Comparison of ENCODE assay signal across 8 mouse cellular contexts in the genomic region with DNA sequence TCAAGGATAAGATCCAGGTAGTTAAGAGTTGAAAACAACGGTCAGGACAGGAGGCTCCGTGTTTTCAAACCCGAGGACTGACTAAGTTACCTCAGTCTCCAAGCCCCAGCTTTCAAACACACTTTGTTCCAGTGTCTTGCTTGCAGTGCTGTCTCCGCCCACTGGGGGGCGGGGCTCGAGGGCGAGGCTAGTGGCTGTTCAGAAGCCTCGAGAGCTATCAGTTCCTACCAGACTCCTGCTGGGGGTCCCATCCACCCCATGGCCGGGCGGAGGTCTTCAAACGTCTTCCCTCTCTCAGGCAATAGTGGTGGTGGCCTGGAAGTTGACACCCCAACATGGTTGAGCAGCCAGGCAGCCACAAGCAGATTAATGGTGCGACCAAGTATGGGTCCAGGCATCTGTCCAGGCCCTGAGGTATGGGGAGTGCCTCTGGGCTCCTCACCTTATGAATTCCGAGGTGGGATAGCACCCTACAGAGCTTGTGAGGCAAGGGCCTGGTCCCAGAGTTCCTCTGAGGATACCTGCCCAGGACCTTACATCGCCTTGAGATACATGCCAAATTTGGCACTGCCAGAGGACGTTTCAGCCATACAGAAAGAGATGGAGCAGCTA. TPM values are rescaled to one million over a fixed set of nuclear protein-coding genes. Genes with fewer than 3 reads are reported as not detected.
DNase-seq lines count a peak whose midpoint lies in the region; ATAC-seq and TF ChIP-seq lines count a peak whose summit lies in the region.
"Had no signal": no experiment of that assay in that cellular context is flagged by ENCODE, and none has a peak within 500 bp of the region (broad histone marks: within the 10 kb centered on the region; RNA-seq: fewer than 3 reads in every experiment).

A gene (plus strand): TSS at position 220 of the 612 bp plus-strand sequence.

- peaks cover 11% of the 10 kb centered on the region for H3K36me3 ChIP-seq in embryonic facial prominence, embryonic 10.5 days (replicated peaks)
- H3K36me3 ChIP-seq: limb, embryonic 15.5 days had no signal

- intact Hi-C loops in left cerebral cortex, adult 2 months (cut with DNase I): no loop called here

- 60% methylated on average over 15 of the region's 15 CpGs for WGBS in embryonic facial prominence, embryonic 10.5 days

- no peaks in the 10 kb centered on the region for H3K9me3 ChIP-seq in embryonic facial prominence, embryonic 10.5 days
- H3K9me3 ChIP-seq: limb, embryonic 15.5 days had no signal

- peak; percentile 88 for ATAC-seq in megakaryocyte progenitor cell, adult 5-6 weeks (replicated peaks; ENCODE audit: poor library complexity)

- no peak within 1 kb of the TSS for H3K4me3 ChIP-seq in left cerebral cortex, adult 2 months
- no peak within 1 kb of the TSS for H3K4me3 ChIP-seq in embryonic facial prominence, embryonic 10.5 days
- H3K4me3 ChIP-seq: limb, embryonic 15.5 days had no signal

- DNase-seq in left cerebral cortex, adult 2 months (ENCODE audit: extremely low spot score in 1 of 2, low spot score in 2 of 2): no peak
- DNase-seq in left cerebral cortex, adult 18-20 months (ENCODE audit: low spot score in 2 of 2): no peak
- DNase-seq in WW6 (ENCODE audit: low read depth, low spot score): peak; percentile 9
- peak; percentile 46 for DNase-seq in embryonic facial prominence, embryonic 10.5 days (ENCODE audit: low spot score)
- no peak for DNase-seq in frontal cortex, postnatal 25 days (ENCODE audit: low spot score in 2 of 2)
- DNase-seq in urinary bladder, postnatal 36 days (ENCODE audit: low spot score in 2 of 2): no peak

- peak; percentile 25; the same call in 1 of the 2 replicates for TF ChIP-seq CTCF in left cerebral cortex, adult 2 months (IDR thresholded peaks at IDR 0.05)

- no peaks in the 10 kb centered on the region for H3K27me3 ChIP-seq in embryonic facial prominence, embryonic 10.5 days (replicated peaks; ENCODE audit: low read depth, poor library complexity, severe bottlenecking)
- H3K27me3 ChIP-seq: limb, embryonic 15.5 days had no signal

- peaks cover 4% of the 10 kb centered on the region for H3K4me1 ChIP-seq in embryonic facial prominence, embryonic 10.5 days

- H3K27ac ChIP-seq in left cerebral cortex, adult 2 months: no peak within 1 kb of the TSS
- H3K27ac ChIP-seq in embryonic facial prominence, embryonic 10.5 days (replicated peaks): peak within 1 kb of the TSS; percentile 24; the same call in 1 of the 2 replicates
- H3K27ac ChIP-seq: limb, embryonic 15.5 days had no signal

RNA-seq across cellular contexts. Expression of the gene that starts here (rescaled TPM):
- total RNA-seq in left cerebral cortex, adult 2 months (2021): 1 to 10 TPM; 1.2 to 1.3 TPM
- total RNA-seq in left cerebral cortex, adult 18-20 months (2021): 1 to 10 TPM in 1 of 2 experiments, under 1 TPM in 1; 0.51 to 1.1 TPM
- 1.6 and 2.2 TPM in 2 replicates for polyA plus RNA-seq in embryonic facial prominence, embryonic 10.5 days (2016; fragmentation: Nextera tagmentation; extraction: Ambion mirVana)
- total RNA-seq in megakaryocyte progenitor cell, adult 5-6 weeks (2015): 0.44 and 0.79 TPM in 2 replicates
- total RNA-seq in megakaryocyte progenitor cell, adult 5-6 weeks (2017): 0.37 and 0.42 TPM in 2 replicates

Comparison
In these comparisons a context has a peak if more than half of its experiments do, and no peak if none do; other contexts are left out.
1. Peak in ATAC-seq in megakaryocyte progenitor cell, adult 5-6 weeks; RNA of the gene not detected or under 1 TPM.
2. DNase-seq: peak in WW6 (single experiment) and embryonic facial prominence, embryonic 10.5 days (single experiment); none in left cerebral cortex, adult 2 months (0 of 2), left cerebral cortex, adult 18-20 months (0 of 2), frontal cortex, postnatal 25 days (0 of 2) and urinary bladder, postnatal 36 days (0 of 2).